Mouse (Mus musculus): ENCODE results near the gene Crabp2.
"Not testable (repeated sequence)": the region's sequence is repeated elsewhere in the genome, so short reads cannot be mapped to it uniquely, and the experiment has no call there.

The Crabp2 gene

DNA sequence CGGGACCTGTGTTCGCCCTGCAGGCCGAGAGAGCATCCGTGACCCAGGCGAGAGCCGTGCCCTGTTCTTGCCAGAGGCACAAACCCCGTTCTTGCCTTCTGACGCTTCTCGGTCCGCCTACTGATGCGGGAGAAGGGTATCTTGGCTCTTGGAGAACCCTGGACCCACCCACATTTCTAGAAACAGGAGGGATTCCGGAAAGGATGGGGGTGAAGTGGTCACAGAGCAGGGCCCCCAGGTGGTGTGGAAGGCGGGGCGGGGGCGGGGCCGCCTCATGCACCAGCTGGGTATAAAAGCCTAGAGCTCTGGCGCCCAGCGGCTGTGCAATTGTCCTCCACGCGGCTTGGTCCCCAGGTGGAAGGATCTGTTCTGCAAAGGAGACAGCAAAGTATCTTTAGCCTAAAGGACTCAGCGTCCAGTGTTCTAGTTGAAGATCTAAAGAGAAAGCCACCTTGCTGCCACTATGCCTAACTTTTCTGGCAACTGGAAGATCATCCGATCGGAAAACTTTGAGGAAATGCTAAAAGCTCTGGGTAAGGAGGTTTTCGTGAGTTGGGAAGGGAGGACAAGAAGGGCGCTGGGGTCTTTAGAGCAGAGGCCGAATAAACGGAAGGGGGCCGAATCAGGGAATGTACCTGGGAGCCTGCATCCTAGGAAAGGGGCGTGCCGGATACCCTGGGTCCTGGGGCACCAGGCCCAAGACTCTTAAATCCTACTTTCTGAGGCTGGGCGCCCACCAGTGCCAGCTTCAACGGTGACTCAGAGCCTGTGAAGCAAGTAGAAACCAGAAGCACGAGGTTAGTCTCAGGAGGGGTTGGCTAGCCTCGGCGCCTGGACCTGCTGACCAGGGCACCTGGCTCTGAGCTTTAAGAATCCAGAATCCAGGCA, at the start of gene Crabp2:
TSS of gene Crabp2 (plus strand) at position 289 of the 888 bp plus-strand sequence.
- no peak for DNase-seq (ENCODE audit: low spot score)

GRCm38 (mm10) chr3:87899266-87899665, 49.2 kb upstream of the Crabp2 start:
- DNase-seq (ENCODE audit: low spot score) = no peak

GRCm38 (mm10) chr3:87899776-87900175, 48.7 kb upstream of the Crabp2 start:
- DNase-seq (ENCODE audit: low spot score) = no peak

DNA sequence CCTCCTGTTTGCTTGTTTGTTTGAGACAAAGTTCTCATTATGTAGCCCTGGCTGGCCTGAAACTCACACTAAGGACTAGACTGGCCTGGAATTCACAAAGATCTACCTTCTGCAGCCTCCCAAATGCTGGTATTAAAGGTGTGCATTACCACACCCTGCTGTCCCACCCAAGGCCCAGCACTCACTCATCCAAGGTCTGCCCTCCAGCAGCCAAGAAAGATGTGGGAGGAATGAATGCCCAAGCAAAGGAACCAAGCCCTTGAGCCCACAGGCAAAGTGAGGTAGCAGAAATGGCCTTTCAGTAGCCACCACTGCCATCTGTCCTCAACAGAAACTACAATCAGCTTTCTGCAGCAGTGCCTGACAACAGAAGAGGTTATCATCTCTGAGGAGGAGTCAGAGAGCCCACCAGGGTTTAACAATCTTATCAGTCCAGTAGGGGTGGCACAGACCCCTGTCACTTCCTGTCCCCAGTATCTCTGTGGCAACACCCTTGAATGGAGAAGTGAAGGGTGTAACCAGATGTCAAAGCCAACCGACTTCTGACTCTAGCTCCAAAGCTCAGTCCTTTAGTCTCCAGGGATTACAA, 47.3 kb upstream of the Crabp2 start:
- DNase-seq (ENCODE audit: low spot score) = no peak

DNA sequence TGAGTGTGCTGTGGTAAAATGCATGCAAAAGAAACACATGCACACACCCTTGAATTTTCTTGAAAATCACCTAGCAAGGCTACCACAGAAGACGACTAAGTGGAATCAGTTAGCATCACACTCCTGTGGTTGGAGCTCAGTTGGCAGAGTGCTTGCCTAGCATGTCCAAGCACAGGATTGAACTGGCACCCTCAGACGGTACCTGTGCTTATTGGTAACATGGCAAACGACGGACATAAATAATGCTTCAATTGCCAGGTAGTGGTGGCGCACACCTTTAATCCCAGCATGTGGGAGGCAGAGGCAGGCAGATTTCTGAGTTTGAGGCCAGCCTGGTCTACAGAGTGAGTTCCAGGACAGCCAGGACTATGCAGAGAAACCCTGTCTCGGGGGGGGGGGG, 46.5 kb upstream of the Crabp2 start:
- DNase-seq (ENCODE audit: low spot score) = not testable (repeated sequence)

- DNase-seq (ENCODE audit: low spot score) = no peak
Measured at GRCm38 (mm10) chr3:87903821-87904220, 44.6 kb upstream of the Crabp2 start.

GRCm38 (mm10) chr3:87905880-87906485, 42.5 kb upstream of the Crabp2 start, which contains the start of gene Hdgf:
TSS of gene Hdgf (plus strand) at chr3:87906321.
- peak; percentile 86 for DNase-seq (ENCODE audit: low spot score)

- DNase-seq (ENCODE audit: low spot score) = peak; percentile 44
Measured at GRCm38 (mm10) chr3:87906601-87906980, 41.9 kb upstream of the Crabp2 start.

GRCm38 (mm10) chr3:87906981-87907857, 41.2 kb upstream of the Crabp2 start:
- peak; percentile 50 for DNase-seq (ENCODE audit: low spot score)

DNA sequence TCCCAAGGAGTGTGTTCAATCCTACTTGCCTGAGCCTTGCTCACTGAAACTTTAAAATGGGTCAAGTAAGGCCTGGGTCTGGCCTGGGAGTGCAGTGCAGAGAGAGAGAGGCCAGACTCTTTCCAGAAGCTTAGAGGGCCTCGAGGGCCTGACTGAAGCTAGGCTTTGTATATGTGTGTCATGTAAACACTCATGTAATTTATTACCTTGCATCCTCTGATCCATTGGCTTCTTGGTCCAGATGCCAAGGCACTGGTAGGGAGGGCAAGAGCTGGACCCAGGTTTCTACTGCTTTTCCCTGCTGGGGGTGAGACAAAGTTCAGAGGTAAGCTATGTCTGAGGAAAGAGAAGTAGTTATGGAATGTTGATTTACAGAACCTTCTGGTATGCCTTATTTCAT, 40.6 kb upstream of the Crabp2 start:
- no peak for DNase-seq (ENCODE audit: low spot score)

GRCm38 (mm10) chr3:87909381-87909780, 39.1 kb upstream of the Crabp2 start:
- no peak for DNase-seq (ENCODE audit: low spot score)

- DNase-seq (ENCODE audit: low spot score) = no peak
Measured at GRCm38 (mm10) chr3:87909874-87910273, 38.6 kb upstream of the Crabp2 start.

GRCm38 (mm10) chr3:87910573-87911141, 37.8 kb upstream of the Crabp2 start:
- peak; percentile 93 for DNase-seq (ENCODE audit: low spot score)

DNA sequence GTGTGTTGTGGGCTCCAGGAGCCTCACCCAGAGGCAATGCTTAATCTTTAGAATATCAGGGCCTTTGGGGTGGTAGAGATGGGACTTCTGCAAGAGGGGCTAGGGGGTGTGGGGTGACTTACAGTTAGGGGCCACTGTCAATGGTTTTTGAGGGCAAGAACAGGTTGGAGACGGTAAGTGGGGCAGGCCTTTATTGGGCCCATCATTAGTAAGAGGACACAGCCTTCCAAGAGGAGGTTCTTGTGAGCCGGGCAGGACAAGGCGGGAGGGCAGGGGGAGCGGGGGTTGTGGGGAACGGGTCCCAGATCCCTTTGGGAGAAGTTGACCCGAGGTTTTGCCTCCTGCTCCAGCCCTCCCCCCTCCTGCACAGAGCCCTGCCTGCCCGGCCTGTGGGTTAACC, 35.0 kb upstream of the Crabp2 start:
- no peak for DNase-seq (ENCODE audit: low spot score)

- no peak for DNase-seq (ENCODE audit: low spot score)
Measured at GRCm38 (mm10) chr3:87913891-87914290, 34.6 kb upstream of the Crabp2 start.

GRCm38 (mm10) chr3:87916990-87917389, 31.5 kb upstream of the Crabp2 start:
- no peak for DNase-seq (ENCODE audit: low spot score)

DNA sequence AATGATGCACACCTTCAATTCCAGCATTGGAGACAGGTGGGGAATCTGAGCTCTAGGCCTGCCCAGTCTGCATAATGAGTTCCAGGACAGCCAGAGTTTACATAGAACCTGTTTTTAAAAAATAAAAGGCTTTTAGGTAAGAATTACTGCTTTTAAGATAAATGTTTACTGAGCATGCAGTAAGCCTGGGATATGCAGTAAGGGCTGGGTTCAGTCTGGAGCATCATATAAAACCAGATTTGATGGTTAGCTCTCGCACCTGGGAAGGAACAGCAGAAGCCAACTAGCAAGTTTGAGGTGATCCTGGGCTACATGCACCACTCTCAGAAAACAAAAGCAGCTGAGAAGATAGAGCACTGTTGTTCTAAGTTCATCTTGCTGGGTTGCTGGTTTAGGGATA, 29.9 kb upstream of the Crabp2 start:
- no peak for DNase-seq (ENCODE audit: low spot score)

DNA sequence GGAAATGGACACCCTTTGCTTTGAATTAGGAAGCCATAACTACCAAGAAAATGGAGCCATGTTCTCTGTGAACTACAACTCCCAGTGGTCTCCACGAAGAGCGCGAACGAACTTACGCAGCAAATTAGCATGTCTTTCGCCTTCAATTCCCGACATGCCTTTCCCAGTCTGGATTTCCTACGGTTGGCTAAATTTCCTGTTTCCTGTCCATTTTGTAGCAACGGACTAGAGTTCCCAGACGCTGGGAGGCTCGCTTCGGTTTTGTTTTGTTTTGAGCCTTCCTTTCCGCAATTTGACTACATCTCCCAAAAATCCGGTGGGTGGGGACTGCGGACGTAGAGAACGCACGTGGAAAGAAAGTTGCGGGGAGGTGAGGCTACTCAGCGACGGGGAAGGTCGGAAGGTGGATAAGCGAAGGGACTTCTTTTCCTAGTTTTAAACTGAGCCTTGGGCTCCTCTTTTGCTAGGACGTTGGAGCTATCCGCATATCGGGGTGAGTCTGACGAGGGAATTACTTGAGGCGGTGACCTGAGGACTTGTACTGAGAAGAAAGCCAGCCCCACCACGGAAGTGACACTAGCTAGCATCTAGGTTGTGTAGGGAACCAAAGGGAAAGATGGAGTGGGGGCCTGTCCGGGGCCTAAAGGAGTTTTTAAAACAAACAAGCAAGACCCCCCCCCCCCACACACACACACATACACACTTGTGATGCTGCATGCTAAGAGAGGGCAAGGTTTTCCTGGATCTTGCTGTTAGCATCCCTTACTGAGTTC, 28.9 kb upstream of the Crabp2 start, which contains the start of gene Mrpl24:
TSS of gene Mrpl24 (plus strand) at position 171 of the 773 bp plus-strand sequence.
- peak; percentile 38 for DNase-seq (ENCODE audit: low spot score)

DNA sequence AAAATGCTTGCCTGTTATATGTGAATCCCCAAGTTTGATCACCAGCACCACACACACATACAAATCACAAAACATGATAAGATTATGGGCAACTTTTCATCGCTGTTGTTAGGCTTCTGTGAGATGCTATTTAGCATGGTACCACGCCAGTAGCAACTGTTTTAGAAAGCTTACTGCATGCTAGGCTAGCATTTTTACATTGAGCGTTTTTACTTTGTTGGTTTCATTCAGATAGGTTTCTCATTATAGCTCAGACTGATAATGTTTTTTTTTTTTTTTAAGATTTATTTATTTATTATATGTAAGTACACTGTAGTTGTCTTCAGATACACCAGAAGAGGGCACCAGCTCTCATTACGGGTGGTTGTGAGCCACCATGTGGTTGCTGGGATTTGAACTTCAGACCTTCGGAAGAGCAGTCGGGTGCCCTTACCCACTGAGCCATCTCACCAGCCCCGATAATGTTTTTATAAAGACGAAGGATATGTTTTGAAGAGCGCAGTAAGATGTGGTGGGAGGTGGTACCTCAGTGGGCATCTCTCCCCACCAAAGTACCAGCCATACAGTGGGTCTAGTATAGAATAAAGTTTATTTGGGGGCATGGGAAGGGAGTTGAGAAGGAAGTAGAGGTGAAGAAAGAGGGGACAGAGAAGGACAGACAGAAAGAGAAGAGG, 28.1 kb upstream of the Crabp2 start:
- no peak for DNase-seq (ENCODE audit: low spot score)

DNA sequence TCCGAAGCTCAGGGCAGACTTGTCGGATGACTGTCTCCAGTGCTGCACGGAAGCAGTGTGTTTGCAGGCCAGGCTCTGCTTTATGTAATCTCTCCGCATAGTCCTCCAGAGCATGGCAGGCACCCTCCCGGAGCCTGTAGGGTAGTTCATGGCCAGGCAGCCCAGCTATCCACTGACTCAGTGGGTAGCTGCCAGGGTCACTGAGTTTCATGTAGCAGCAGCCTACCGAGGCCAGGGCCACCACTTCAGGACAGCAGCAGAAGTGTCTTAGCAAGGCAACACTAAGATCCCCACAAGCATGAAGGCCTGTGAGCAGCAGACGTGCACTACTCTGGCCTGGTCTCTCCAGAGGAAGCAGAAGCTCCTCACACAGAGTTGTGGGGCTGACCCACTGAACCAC, 23.5 kb upstream of the Crabp2 start:
- DNase-seq (ENCODE audit: low spot score) = no peak
